Mouse (Mus musculus) brain, embryonic 14.5 days (tissue): ENCODE measurements around the gene Syt12. TPM values are rescaled to one million over a fixed set of nuclear protein-coding genes. Genes with fewer than 3 reads are reported as not detected.
"Not testable (repeated sequence)": the region's sequence is repeated elsewhere in the genome, so short reads cannot be mapped to it uniquely, and the experiment has no call there.

Experiments used
- DNase-seq: peaks from one replicate; pipeline ENCODE4 v3.0.0-alpha.2; 2011; ENCODE audit warnings: low read depth
- CTCF ChIP-seq: fragments of 200-500 bp; IDR thresholded peaks from 2 replicates; pipeline ENCODE4 v1.5.1; 2012; ENCODE audit warnings: inconsistent platforms, mild to moderate bottlenecking, moderate library complexity, borderline replicate concordance; ENCODE audit not compliant: insufficient read depth, insufficient read length; ENCODE audit errors: extremely low read depth
- POLR2A ChIP-seq: fragments of 200-500 bp; IDR thresholded peaks from 2 replicates; pipeline ENCODE4 v1.6.1; 2012; ENCODE audit warnings: mild to moderate bottlenecking, inconsistent platforms, borderline replicate concordance; ENCODE audit not compliant: poor library complexity, insufficient read depth, insufficient read length, severe bottlenecking; ENCODE audit errors: extremely low read depth
- polyA plus RNA-seq: library from polyadenylated mRNA; depleted of rRNA; stranded (reverse); fragments of >200 nt; gene quantifications from 2 replicates; pipeline ENCODE4 v1.2.3, GENCODE M21; 2012

The Syt12 gene
- polyA plus RNA-seq, 1 experiment = 2.9 TPM

DNA sequence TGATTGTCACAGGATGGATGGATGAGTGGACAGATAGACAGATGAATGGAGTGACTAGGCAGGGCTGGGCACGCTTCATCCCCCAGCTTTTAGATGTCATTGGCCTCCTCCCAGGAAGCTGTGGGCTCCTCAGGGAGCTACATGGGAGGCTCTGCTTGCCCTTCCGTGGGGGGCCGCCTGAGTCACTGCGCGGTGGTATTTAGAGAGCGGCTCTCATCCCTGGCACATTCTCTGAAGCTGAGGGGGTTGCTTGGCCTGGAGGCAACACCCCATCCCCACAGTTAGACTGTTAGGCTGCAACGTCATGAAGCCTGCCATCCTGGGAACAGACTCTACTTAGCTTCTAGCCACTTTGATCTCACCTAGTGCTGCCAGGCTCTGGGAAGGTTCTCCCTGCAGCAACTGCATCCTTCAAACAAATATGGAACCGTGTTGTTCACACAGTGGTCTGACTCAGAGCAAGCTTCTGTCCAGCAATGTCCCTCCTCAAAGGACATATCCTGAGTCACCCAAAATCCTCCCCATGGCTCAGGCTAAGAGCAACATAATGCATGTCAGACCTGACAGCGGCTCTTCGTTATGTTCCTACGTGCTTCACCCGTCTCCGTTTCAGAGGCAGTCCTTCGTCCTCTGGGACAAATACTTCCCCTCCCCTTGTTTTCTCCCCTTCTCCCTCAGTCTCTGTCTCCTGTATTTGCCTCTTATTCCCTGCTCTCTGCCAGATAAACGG, 22.0 kb downstream of the Syt12 start:
- no peak for TF ChIP-seq CTCF
- TF ChIP-seq POLR2A = no peak
- DNase-seq = no peak

DNA sequence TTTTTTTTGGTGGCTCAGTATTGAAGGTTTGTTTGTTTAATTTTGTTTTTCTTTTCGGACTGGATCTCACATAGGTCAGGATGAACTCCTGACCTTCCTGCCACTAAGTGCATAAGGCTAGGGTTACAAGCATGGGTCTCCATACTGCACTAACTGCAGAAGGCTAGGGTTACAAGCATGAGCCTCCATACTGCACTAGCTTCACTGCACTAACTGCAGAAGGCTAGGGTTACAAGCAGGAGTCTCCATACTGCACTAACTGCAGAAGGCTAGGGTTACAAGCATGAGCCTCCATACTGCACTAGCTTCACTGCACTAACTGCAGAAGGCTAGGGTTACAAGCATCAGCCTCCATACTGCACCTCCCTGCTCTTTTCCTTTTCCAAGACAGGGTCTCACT, 23.2 kb downstream of the Syt12 start:
- not testable (repeated sequence) for DNase-seq

DNA sequence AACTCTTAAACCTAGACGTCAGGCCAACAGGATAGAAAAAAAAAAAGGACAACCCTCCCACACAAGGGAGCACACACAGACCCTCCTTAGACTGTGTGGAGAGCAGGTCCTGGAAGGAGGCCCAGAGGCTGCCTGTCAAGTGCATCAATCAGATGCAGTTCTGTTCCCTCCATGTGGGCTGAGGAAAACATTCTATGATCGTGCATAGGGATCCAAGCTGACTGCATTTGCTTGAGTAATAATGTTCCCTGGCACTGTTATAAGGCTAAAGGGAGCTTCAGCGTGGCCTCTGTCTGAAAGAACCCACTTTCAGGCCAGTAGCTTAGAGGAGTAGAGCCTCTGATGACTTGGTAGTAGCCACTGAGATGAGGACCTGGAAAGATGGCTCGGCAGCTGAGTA, 24.7 kb downstream of the Syt12 start:
- DNase-seq = peak; percentile 57
- TF ChIP-seq CTCF = no peak
- no peak for TF ChIP-seq POLR2A

DNA sequence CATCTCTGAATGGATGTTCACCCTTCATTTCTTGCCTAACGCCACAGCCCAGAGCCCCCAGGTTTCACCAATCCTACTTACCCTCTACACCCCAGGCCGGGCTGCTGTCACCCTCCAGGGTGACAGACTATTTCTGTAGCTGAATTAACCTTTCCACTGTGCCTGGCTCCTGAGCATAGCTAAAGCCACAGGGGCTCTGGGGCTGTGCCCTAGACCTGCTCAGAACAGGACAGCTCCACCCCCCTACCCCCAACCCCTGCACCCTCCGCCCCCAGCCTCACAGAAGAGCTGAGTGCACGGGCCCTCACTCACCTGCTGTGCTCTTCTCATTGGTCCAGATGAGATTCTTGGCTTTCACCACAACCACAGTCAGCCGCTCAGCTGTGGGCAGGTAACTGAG, 25.3 kb downstream of the Syt12 start:
- DNase-seq = no peak
- TF ChIP-seq POLR2A = no peak
- TF ChIP-seq CTCF = no peak

DNA sequence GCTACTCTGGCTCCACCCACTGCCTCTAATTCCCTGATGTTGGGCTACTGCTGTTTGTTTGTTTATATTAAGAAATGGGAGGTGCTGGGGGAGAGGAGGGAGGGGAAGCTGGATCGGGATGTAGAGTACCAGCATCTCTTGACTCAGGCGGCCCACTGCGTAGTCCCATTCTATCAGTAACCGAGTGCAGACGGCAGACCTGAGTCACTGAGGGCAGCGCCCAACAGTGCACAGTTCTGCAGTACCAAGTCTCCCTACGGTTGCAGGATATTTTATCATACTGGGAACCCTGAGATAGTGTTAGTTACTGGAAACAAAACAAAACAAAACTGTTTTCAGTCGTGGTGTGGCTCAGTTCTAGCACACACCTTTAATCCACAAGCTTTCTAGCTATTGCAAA, 26.1 kb downstream of the Syt12 start:
- DNase-seq = no peak
- TF ChIP-seq CTCF (no peak), POLR2A (no peak)

DNA sequence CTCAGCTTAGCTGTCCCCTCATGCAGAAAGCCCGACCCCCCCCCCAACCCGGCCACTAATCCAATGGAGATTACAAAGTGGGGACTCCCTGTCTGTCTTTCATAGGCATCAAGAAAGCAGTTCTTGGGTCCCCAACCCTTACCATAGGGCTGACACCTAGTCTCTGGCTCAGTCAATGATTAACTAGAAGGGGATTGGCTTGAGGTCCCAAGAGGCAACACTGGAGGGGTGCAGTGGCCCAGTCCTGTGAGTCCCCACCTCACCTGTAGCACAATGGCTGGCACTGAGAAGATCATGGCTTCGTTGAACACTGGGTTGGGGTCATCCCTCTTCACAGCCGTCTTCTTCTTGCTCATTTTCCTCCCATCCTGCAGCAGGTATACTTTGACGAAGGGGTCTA, 26.6 kb downstream of the Syt12 start:
- no peak for DNase-seq
- no peak for TF ChIP-seq CTCF
- no peak for TF ChIP-seq POLR2A

DNA sequence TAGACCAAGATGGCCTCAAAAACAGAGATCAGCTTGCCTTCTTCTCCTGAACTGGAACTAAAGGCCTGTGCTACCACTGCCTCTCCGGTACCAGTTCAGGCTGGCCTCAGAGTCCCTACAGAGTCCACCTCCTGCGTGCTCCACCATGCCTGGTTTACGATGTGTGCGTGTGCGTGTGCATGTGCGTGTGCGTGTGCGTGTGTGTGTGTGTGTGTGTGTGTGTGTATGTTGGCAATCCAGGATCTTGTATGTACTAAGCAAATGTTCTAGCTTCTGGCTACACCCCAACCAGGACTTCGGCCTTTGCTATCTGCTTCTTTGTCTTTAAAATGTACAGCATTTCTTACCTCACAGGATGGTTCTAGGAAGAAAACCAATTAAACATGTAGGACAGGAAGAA, 28.0 kb downstream of the Syt12 start:
- TF ChIP-seq CTCF = no peak
- no peak for TF ChIP-seq POLR2A

DNA sequence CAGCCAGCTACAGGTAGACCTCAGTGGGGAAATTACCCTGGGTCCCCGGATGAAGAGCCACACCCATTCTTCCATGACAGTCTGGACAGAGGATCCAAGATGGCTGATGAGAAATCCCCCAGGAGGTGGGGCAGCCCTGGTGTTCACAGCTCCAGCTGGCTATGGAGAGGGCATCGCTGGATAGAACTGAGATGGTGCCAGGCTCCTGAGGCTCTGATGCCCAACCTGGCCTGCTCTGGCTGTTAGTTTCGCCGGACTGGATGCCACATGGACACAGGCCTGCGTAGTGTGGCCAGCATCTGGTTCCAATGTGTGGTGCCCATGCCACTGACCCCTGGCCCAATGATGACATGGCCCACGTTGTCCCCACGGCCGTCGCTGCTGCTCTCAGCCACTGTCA, 29.8 kb downstream of the Syt12 start:
- TF ChIP-seq CTCF (no peak), POLR2A (no peak)
- no peak for DNase-seq

More for the DNA sequence above, 28.0 kb downstream of the Syt12 start:
- DNase-seq = no peak

DNA sequence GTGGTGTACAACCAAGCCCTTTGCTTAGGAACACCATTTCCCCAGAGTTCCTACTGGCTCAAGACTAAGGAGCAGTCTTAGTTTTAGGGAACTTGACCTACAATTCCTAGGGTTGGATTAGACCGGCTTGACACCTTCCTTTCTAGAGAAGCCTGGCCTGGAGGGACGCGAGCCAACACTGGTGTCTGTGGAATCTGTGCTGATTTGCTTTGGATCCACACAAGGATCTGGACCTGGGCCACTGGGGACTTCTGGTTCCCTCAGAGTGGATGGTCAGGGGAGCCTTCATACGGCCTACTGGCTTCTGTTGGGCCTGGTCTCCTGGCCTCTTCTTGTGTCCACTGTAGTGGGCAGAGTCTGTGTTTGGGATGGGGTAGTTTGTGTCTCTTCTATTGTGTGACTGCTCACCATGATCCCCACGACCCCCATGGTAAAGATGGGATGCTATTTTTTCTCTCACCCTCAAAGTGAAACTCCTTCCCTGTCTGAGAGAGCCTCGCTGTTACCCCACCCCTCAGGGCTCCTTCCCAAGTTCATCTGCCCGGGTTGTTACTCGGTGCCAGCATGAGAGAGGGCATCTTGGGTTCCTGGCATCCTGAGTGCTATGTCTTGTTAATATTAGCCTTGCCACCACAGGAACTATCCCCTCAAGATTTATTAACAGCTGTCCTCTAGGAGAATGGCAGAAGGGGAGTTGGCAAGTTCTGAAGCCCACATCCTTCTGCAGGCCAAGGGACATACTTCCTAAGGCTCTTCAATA, 30.4 kb downstream of the Syt12 start:
- no peak for DNase-seq
- no peak for TF ChIP-seq POLR2A
- no peak for TF ChIP-seq CTCF

DNA sequence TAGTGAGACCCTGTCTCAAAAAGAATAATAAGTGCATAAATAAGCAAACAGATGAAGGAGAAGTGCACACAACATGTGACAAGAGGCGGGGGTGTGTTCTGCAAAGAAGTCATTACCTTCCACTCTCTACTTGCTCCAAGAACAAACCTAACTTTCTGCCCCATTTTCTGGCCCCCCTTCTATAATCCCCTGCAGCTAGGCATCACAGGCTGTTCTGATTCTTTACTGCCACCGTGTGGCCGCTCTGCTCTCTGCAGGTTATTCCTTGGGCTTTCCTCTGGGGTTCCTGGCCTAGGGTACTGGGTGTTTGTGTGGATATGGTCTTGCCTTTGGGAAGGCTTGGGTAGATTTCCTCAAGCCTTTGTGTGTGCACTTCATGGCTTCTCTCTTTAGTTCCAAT, 34.8 kb downstream of the Syt12 start:
- TF ChIP-seq CTCF (peak; percentile 88), POLR2A (no peak)
- peak; percentile 64 for DNase-seq

DNA sequence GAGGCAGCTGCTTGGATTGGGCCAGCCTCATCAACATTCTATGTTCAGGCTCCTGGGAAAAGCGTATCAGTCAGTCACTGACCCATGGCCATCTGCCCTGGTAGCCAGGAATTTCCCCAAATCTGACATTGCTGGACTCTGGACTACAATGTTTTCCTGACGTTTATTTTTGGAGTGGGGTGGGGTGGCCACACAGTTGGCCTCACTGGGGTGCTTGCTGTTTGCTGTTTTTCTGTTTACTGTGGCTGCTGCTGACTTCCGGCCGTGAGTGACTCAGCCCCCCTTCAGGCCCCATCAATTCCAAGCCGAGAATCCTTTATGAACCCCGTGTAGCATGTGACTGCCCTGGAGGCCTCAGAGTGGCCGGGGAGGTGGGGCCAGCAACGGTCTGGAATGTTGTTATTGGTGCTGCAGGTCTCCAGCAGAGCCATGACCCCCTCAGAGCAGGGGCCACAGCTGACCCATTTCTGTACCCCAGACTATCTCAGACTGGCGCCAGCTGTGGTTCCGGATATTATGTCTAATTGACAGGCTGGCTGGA, 35.6 kb downstream of the Syt12 start:
- no peak for TF ChIP-seq POLR2A
- no peak for TF ChIP-seq CTCF
- peak; percentile 22 for DNase-seq
